Mouse (Mus musculus): ENCODE results near the gene Dad1.

- TF ChIP-seq CTCF (IDR thresholded peaks at IDR 0.05; ENCODE audit: low read depth, low read length): no peak
- no peak for TF ChIP-seq TAL1 (conservative IDR thresholded peaks at IDR 0.05; ENCODE audit: low read depth, low read length)
- TF ChIP-seq GATA1 (IDR thresholded peaks at IDR 0.05; ENCODE audit: borderline replicate concordance, low read length): no peak
- TF ChIP-seq POLR2AphosphoS5 (IDR thresholded peaks at IDR 0.05; ENCODE audit: insufficient replicate concordance, low read depth, low read length): no peak
Measured at GRCm38 (mm10) chr14:54258131-54258670, 4.3 kb upstream of the Dad1 start.

Data from G1E (cell line).